Mouse (Mus musculus) hindbrain, embryonic 12.5 days (tissue): Measurements from ENCODE around the gene Mex3a. TPM values are rescaled to one million over a fixed set of nuclear protein-coding genes. Genes with fewer than 3 reads are reported as not detected.

Source experiments
- ATAC-seq: fragments of 200-750 bp; cut with Nextera tagmentation; 2 replicates; pipeline ENCODE4 v1.8.0; 2017; ENCODE audit warnings: moderate TSS enrichment; ENCODE audit not compliant: low FRiP score
- H3K27ac ChIP-seq: fragments of 300-500 bp; sonication (generic); 2 replicates; pipeline ENCODE4 v1.5.1; 2016; ENCODE audit warnings: mild to moderate bottlenecking
- H3K27me3 ChIP-seq: fragments of 300-500 bp; sonication (generic); 2 replicates; pipeline ENCODE4 v1.6.1; 2016; ENCODE audit warnings: mild to moderate bottlenecking
- H3K36me3 ChIP-seq: fragments of 300-500 bp; sonication (generic); 2 replicates; pipeline ENCODE4 v1.6.1; 2016; ENCODE audit warnings: mild to moderate bottlenecking
- H3K4me1 ChIP-seq: fragments of 300-500 bp; sonication (generic); 2 replicates; pipeline ENCODE4 v1.6.1; 2016
- H3K4me2 ChIP-seq: fragments of 300-500 bp; sonication (generic); replicated peaks from 2 replicates; pipeline ENCODE4 v1.6.1; 2016; ENCODE audit warnings: mild to moderate bottlenecking
- H3K4me3 ChIP-seq: fragments of 300-500 bp; sonication (generic); 2 replicates; pipeline ENCODE4 v1.5.1; 2016; ENCODE audit warnings: mild to moderate bottlenecking
- H3K9ac ChIP-seq: fragments of 300-500 bp; sonication (generic); 2 replicates; pipeline ENCODE4 v1.6.1; 2016; ENCODE audit warnings: mild to moderate bottlenecking, moderate library complexity
- H3K9me3 ChIP-seq: fragments of 300-500 bp; sonication (generic); replicated peaks from 2 replicates; pipeline ENCODE4 v1.6.1; 2016; ENCODE audit warnings: mild to moderate bottlenecking
- WGBS: fragments of 180-500 bp; shearing (Covaris S2); methylation state at CpG from one replicate; pipeline ENCODE4 v1.1.7; 2016; 5-methylcytosine and 5-hydroxymethylcytosine counted together
- polyA plus RNA-seq: library from polyadenylated mRNA; unstranded; fragments of >200 nt; fragmentation: Nextera tagmentation; extraction: Ambion mirVana; gene quantifications from 2 replicates; pipeline ENCODE4 v1.2.1, GENCODE M21; 2016

Gene Mex3a
- polyA plus RNA-seq, 1 experiment from 2014 or later, result 44.2 TPM

- Histone ChIP-seq H3K4me2 (peak within 1 kb of the TSS; percentile 56), H3K9ac (peak within 1 kb of the TSS; percentile 59), H3K36me3 (no peaks in the 10 kb centered on the region), H3K27ac (peak within 1 kb of the TSS; percentile 91), H3K4me1 (peaks cover 48% of the 10 kb centered on the region), H3K27me3 (no peaks in the 10 kb centered on the region; the same call in 1 of the 2 replicates), H3K9me3 (no peaks in the 10 kb centered on the region), H3K4me3 (peak within 1 kb of the TSS; percentile 31)
- peak; percentile 96 for ATAC-seq
- under 1% methylated on average over 31 of the region's 31 CpGs for WGBS
Measured at GRCm38 (mm10) chr3:88509692-88510420, 22.3 kb upstream of the Mex3a start, which contains the start of gene Lmna. Gene Lmna (minus strand): TSS chr3:88509956.

DNA sequence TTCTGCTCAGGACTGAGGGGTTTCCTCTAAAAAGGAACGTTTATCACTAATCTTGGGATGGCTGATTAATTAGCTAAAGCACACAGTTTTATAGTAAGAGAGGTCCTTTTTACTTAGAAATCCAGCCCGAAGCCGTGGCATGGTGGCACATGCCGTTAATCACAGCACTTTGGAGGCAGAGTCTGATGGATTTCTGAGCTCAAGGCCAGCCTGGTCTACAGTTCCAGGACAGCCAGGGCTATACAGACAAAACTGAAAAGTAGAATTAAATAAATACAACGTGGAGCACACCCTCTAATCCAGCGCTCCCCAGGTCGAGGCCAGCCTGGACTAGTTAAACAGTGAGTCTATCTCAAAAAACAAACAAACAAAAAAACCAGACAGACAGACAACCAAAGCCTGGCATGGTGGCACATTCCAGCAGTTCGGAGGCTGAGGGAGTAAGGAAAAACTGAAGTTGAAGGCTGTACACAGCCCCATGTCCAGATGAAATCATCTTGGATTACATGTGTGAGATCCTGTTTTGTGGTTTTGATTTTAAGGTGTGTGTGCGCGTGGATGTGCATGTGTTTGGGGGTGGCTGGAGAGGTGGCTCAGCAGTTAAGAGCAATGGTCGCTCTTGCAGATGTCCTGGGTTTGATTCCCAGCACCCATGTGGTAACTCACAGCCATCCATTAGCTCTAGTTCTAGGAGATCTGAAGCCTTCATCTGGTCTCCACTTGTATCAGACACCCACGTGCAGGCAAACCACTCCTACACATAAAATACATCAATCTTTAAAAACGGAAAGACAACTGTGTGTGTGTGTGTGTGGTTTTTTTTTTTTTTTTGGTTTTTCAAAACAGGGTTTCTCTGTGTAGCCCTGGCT, 21.5 kb upstream of the Mex3a start:
- 56% methylated on average over 13 of the region's 13 CpGs for WGBS
- peak overlapping the region; percentile 91 for H3K27ac ChIP-seq
- H3K4me3 ChIP-seq, result peak overlapping the region; percentile 31
- no peak for ATAC-seq
- no peaks in the 10 kb centered on the region for H3K36me3 ChIP-seq
- no peaks in the 10 kb centered on the region for H3K27me3 ChIP-seq
- peaks cover 44% of the 10 kb centered on the region for H3K4me1 ChIP-seq
- peak overlapping the region; percentile 56 for H3K4me2 ChIP-seq
- H3K9ac ChIP-seq, result peak overlapping the region; percentile 59
- H3K9me3 ChIP-seq, result no peaks in the 10 kb centered on the region

- no peaks in the 10 kb centered on the region for H3K36me3 ChIP-seq
- no peaks in the 10 kb centered on the region for H3K9me3 ChIP-seq
- ATAC-seq, result no peak
- peaks cover 44% of the 10 kb centered on the region for H3K4me1 ChIP-seq
- H3K4me2 ChIP-seq, result no peak overlapping the region
- H3K27ac ChIP-seq, result no peak overlapping the region
- H3K27me3 ChIP-seq, result no peaks in the 10 kb centered on the region
- no peak overlapping the region for H3K9ac ChIP-seq
- H3K4me3 ChIP-seq, result no peak overlapping the region
- 62% methylated on average over 4 of the region's 4 CpGs for WGBS
Measured at GRCm38 (mm10) chr3:88511559-88511958, 20.6 kb upstream of the Mex3a start.

GRCm38 (mm10) chr3:88512141-88512895, 19.9 kb upstream of the Mex3a start:
- H3K27me3 ChIP-seq, result no peaks in the 10 kb centered on the region
- no peaks in the 10 kb centered on the region for H3K9me3 ChIP-seq
- 35% methylated on average over 6 of the region's 6 CpGs for WGBS
- no peak for ATAC-seq
- H3K4me2 ChIP-seq, result no peak overlapping the region
- H3K4me1 ChIP-seq, result peaks cover 44% of the 10 kb centered on the region
- no peaks in the 10 kb centered on the region for H3K36me3 ChIP-seq
- peak overlapping the region; percentile 53 for H3K27ac ChIP-seq
- no peak overlapping the region for H3K4me3 ChIP-seq
- H3K9ac ChIP-seq, result 0 out of 2 replicates have a peak overlapping the region, but pooled peaks have one; percentile 35

- H3K36me3 ChIP-seq, result no peaks in the 10 kb centered on the region
- no peak for ATAC-seq
- 42% methylated on average over 14 of the region's 15 CpGs for WGBS
- peak overlapping the region; percentile 53; the same call in 1 of the 2 replicates for H3K27ac ChIP-seq
- H3K9me3 ChIP-seq, result no peaks in the 10 kb centered on the region
- no peak overlapping the region for H3K4me2 ChIP-seq
- no peaks in the 10 kb centered on the region for H3K27me3 ChIP-seq
- peaks cover 44% of the 10 kb centered on the region for H3K4me1 ChIP-seq
- no peak overlapping the region for H3K4me3 ChIP-seq
- H3K9ac ChIP-seq, result peak overlapping the region; percentile 35; the same call in 1 of the 2 replicates
Measured at GRCm38 (mm10) chr3:88512896-88513545, 19.2 kb upstream of the Mex3a start.

- H3K4me1 ChIP-seq, result peaks cover 44% of the 10 kb centered on the region
- no peak for ATAC-seq
- no peaks in the 10 kb centered on the region for H3K9me3 ChIP-seq
- WGBS, result 80% methylated on average over 7 of the region's 7 CpGs
- H3K4me2 ChIP-seq, result no peak overlapping the region
- no peak overlapping the region for H3K9ac ChIP-seq
- H3K27ac ChIP-seq, result no peak overlapping the region
- no peaks in the 10 kb centered on the region for H3K27me3 ChIP-seq
- no peak overlapping the region for H3K4me3 ChIP-seq
- no peaks in the 10 kb centered on the region for H3K36me3 ChIP-seq
Measured at GRCm38 (mm10) chr3:88513546-88514115, 18.6 kb upstream of the Mex3a start.

- peaks cover 40% of the 10 kb centered on the region for H3K4me1 ChIP-seq
- no peaks in the 10 kb centered on the region for H3K36me3 ChIP-seq
- WGBS, result 77% methylated on average over 10 of the region's 10 CpGs
- H3K27me3 ChIP-seq, result no peaks in the 10 kb centered on the region
- no peak overlapping the region for H3K4me2 ChIP-seq
- ATAC-seq, result no peak
- H3K4me3 ChIP-seq, result no peak overlapping the region
- no peak overlapping the region for H3K9ac ChIP-seq
- no peak overlapping the region for H3K27ac ChIP-seq
- H3K9me3 ChIP-seq, result no peaks in the 10 kb centered on the region
Measured at GRCm38 (mm10) chr3:88514231-88515094, 17.7 kb upstream of the Mex3a start.

DNA sequence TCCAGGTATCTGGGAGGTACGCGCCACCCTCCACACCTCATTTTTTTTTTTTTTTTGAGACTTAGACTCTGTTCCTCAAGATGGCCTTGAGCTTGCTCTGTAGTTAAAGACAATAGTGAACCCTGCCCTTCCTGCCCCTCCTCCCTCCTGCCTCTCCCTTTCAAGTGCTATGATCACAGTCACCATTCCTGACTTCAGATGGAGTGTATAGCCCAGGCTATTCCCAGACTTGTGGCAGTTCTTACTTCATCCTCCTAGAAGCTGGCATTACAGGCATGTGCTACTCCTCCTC, 17.2 kb upstream of the Mex3a start:
- no peak overlapping the region for H3K4me3 ChIP-seq
- 82% methylated on average over 2 of the region's 2 CpGs for WGBS
- H3K9me3 ChIP-seq, result no peaks in the 10 kb centered on the region
- H3K36me3 ChIP-seq, result no peaks in the 10 kb centered on the region
- no peak overlapping the region for H3K27ac ChIP-seq
- ATAC-seq, result no peak
- H3K27me3 ChIP-seq, result no peaks in the 10 kb centered on the region
- no peak overlapping the region for H3K4me2 ChIP-seq
- H3K4me1 ChIP-seq, result peaks cover 34% of the 10 kb centered on the region
- no peak overlapping the region for H3K9ac ChIP-seq

- Histone ChIP-seq H3K36me3 (no peaks in the 10 kb centered on the region), H3K27me3 (no peaks in the 10 kb centered on the region), H3K4me2 (no peak overlapping the region), H3K27ac (no peak overlapping the region), H3K4me3 (no peak overlapping the region), H3K9me3 (no peaks in the 10 kb centered on the region), H3K9ac (no peak overlapping the region), H3K4me1 (peaks cover 24% of the 10 kb centered on the region)
- 90% methylated on average over 2 of the region's 2 CpGs for WGBS
- no peak for ATAC-seq
Measured at GRCm38 (mm10) chr3:88516407-88516806, 15.8 kb upstream of the Mex3a start.

GRCm38 (mm10) chr3:88518411-88518810, 13.8 kb upstream of the Mex3a start:
- no peak overlapping the region for H3K9ac ChIP-seq
- H3K9me3 ChIP-seq, result no peaks in the 10 kb centered on the region
- no peak overlapping the region for H3K4me3 ChIP-seq
- no peak for ATAC-seq
- no peaks in the 10 kb centered on the region for H3K27me3 ChIP-seq
- H3K36me3 ChIP-seq, result peaks cover 6% of the 10 kb centered on the region; the same call in 1 of the 2 replicates
- H3K27ac ChIP-seq, result no peak overlapping the region
- H3K4me1 ChIP-seq, result peaks cover 5% of the 10 kb centered on the region
- 91% methylated on average over 4 of the region's 4 CpGs for WGBS
- H3K4me2 ChIP-seq, result no peak overlapping the region

DNA sequence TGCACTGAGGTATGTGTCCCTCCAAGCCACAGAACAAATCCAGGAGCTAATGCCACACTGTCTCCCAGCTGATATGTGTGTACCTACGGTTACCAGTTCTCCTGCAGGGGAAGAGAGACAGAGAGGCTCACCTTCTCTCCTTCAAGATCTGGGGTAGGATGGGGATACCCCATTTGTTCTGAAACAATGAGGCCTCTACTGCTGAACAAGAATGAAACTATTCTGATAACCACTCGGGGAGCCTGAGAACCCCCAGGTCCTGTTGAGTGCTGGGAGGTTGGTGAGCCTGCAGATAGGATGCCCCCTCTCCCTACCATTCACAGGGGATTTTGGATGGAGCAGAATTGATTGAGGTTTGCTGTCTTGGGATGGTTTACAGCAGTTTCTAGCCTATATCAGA, 12.1 kb upstream of the Mex3a start:
- 81% methylated on average over 2 of the region's 2 CpGs for WGBS
- H3K4me2 ChIP-seq, result no peak overlapping the region
- no peaks in the 10 kb centered on the region for H3K27me3 ChIP-seq
- H3K9ac ChIP-seq, result no peak overlapping the region
- ATAC-seq, result no peak
- H3K9me3 ChIP-seq, result no peaks in the 10 kb centered on the region
- H3K27ac ChIP-seq, result no peak overlapping the region
- no peaks in the 10 kb centered on the region for H3K4me1 ChIP-seq
- H3K36me3 ChIP-seq, result peaks cover 21% of the 10 kb centered on the region; the same call in 1 of the 2 replicates
- no peak overlapping the region for H3K4me3 ChIP-seq
